Mouse (Mus musculus) MEL (cell line): Measurements from ENCODE around the gene Cacng2.

Source experiments
- CHD1 ChIP-seq: IDR thresholded peaks from 2 replicates; pipeline ENCODE4 v1.6.1; 2012; ENCODE audit warnings: low read depth, mild to moderate bottlenecking, inconsistent platforms, low read length, improper control_type of control experiment
- CTCF ChIP-seq, 3 experiments: IDR thresholded peaks in 2 of 3; conservative IDR thresholded peaks in 1 of 3; 2 replicates each; pipeline ENCODE4 v1.5.1; 2011 to 2012; ENCODE audit warnings: low read length in 3 of 3, low read depth in 2 of 3, mild to moderate bottlenecking in 2 of 3, improper control_type of control experiment in 1 of 3, inconsistent platforms in 1 of 3, mixed read lengths in 1 of 3, moderate library complexity in 1 of 3; ENCODE audit not compliant: control insufficient read depth in 1 of 3, insufficient read depth in 1 of 3, poor library complexity in 1 of 3, severe bottlenecking in 1 of 3
- EP300 ChIP-seq, 2 experiments: IDR thresholded peaks; 2 replicates each; pipeline ENCODE4 v1.6.1; 2011; ENCODE audit warnings: improper control_type of control experiment in 2 of 2, low read length in 2 of 2, low read depth in 1 of 2, mild to moderate bottlenecking in 1 of 2
- ETS1 ChIP-seq: IDR thresholded peaks from 2 replicates; pipeline ENCODE4 v1.6.1; 2012; ENCODE audit warnings: low read depth, mild to moderate bottlenecking, inconsistent platforms, low read length, improper control_type of control experiment, moderate library complexity
- GATA1 ChIP-seq: IDR thresholded peaks from 2 replicates; pipeline ENCODE4 v1.6.1; 2011; ENCODE audit warnings: low read depth, low read length, improper control_type of control experiment
- HCFC1 ChIP-seq: IDR thresholded peaks from 2 replicates; pipeline ENCODE4 v1.6.1; 2012; ENCODE audit warnings: low read depth, mild to moderate bottlenecking, inconsistent platforms, low read length, improper control_type of control experiment, moderate library complexity
- MAX ChIP-seq: IDR thresholded peaks from 2 replicates; pipeline ENCODE4 v1.6.1; 2011; ENCODE audit warnings: low read length, improper control_type of control experiment
- POLR2A ChIP-seq, 2 experiments: IDR thresholded peaks; 2 replicates each; pipeline ENCODE4 v1.6.1; 2011 to 2012; ENCODE audit warnings: low read length in 2 of 2, mild to moderate bottlenecking in 2 of 2, control low read depth in 1 of 2, improper control_type of control experiment in 1 of 2, low read depth in 1 of 2, moderate library complexity in 1 of 2; ENCODE audit not compliant: control insufficient read depth in 1 of 2, insufficient read depth in 1 of 2, poor library complexity in 1 of 2
- TCF12 ChIP-seq: IDR thresholded peaks from 2 replicates; pipeline ENCODE4 v1.6.1; 2014; ENCODE audit warnings: low read depth, mild to moderate bottlenecking, inconsistent platforms, low read length, improper control_type of control experiment, moderate library complexity
- UBTF ChIP-seq: IDR thresholded peaks from 2 replicates; pipeline ENCODE4 v1.6.1; 2012; ENCODE audit warnings: low read depth, mild to moderate bottlenecking, inconsistent platforms, low read length, improper control_type of control experiment, moderate library complexity, borderline replicate concordance; ENCODE audit not compliant: insufficient read depth
- ZMIZ1 ChIP-seq: IDR thresholded peaks from 2 replicates; pipeline ENCODE4 v1.6.1; 2012; ENCODE audit warnings: low read depth, mild to moderate bottlenecking, inconsistent platforms, low read length, improper control_type of control experiment, moderate library complexity
- ZNF384 ChIP-seq: IDR thresholded peaks from 2 replicates; pipeline ENCODE4 v1.6.1; 2012; ENCODE audit warnings: low read depth, mild to moderate bottlenecking, inconsistent platforms, low read length, improper control_type of control experiment

DNA sequence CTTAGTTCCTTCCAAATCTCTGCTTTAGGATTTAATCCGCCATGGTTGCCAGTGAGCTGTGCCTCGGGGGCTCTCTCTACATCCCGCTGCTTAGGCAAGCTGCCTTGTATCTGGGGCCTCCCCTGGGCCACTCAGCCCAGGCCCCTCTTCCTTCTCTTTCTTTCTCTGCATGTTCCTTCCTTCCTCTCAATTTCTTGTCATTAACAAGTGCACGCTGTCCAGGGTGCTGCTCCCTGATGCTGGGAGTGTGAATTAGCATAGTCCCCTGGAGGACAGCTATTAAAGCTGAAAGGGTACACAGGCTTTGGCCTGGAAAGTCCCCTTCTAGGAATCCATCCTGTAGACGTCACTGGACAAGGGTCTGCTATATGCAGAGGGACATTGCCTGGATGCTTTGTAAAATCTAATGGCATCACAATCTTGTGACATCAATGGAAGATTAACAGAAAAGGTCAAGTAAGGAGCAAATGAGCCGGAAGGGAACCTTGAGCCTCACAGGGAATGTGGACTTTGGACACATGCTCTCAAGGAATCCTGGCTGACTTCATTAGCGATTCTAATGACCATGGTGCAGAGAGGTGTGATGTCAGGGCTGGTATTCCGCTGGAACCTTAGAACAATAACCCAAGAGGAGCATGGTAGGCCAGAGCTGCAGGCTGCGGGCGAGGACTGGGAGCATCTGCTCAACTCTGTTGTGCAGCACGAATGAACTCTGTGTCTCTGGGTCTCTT is 33.4 kb upstream of the Cacng2 start:
- no peak for TF ChIP-seq GATA1
- no peak for TF ChIP-seq MAX
- TF ChIP-seq CTCF (IDR thresholded peaks at IDR 0.05 in 2 of 3, conservative IDR thresholded peaks at IDR 0.05 in 1 of 3; ENCODE audit: control insufficient read depth in 1 of 3, insufficient read depth in 1 of 3, low read depth in 2 of 3, low read length in 3 of 3, poor library complexity in 1 of 3, severe bottlenecking in 1 of 3) = no peak
- TF ChIP-seq UBTF = no peak
- TF ChIP-seq ETS1 = no peak
- TF ChIP-seq HCFC1 = no peak
- TF ChIP-seq POLR2A (IDR thresholded peaks at IDR 0.05; ENCODE audit: control insufficient read depth in 1 of 2, insufficient read depth in 1 of 2, low read depth in 1 of 2, low read length in 2 of 2, poor library complexity in 1 of 2) = no peak
- TF ChIP-seq ZNF384 = no peak
- TF ChIP-seq EP300 (IDR thresholded peaks at IDR 0.05; ENCODE audit: low read depth in 1 of 2, low read length in 2 of 2) = no peak
- TF ChIP-seq ZMIZ1 = no peak
- no peak for TF ChIP-seq TCF12
- no peak for TF ChIP-seq CHD1
